Mouse (Mus musculus) thymus, adult 2 months (tissue): ENCODE data around the gene Xrcc4.

Experiments used
- CTCF ChIP-seq: fragments of 200-500 bp; IDR thresholded peaks from 2 replicates; pipeline ENCODE4 v1.5.1; 2012; ENCODE audit warnings: mild to moderate bottlenecking, control low read depth, low read length, moderate library complexity, borderline replicate concordance; ENCODE audit not compliant: control insufficient read depth, poor library complexity, insufficient read depth; ENCODE audit errors: extremely low read depth
- POLR2A ChIP-seq: fragments of 200-500 bp; IDR thresholded peaks from 2 replicates; pipeline ENCODE4 v1.6.1; 2012; ENCODE audit warnings: mild to moderate bottlenecking, low read length, control low read depth, moderate library complexity; ENCODE audit not compliant: control insufficient read depth, poor library complexity, insufficient read depth; ENCODE audit errors: extremely low read depth

DNA sequence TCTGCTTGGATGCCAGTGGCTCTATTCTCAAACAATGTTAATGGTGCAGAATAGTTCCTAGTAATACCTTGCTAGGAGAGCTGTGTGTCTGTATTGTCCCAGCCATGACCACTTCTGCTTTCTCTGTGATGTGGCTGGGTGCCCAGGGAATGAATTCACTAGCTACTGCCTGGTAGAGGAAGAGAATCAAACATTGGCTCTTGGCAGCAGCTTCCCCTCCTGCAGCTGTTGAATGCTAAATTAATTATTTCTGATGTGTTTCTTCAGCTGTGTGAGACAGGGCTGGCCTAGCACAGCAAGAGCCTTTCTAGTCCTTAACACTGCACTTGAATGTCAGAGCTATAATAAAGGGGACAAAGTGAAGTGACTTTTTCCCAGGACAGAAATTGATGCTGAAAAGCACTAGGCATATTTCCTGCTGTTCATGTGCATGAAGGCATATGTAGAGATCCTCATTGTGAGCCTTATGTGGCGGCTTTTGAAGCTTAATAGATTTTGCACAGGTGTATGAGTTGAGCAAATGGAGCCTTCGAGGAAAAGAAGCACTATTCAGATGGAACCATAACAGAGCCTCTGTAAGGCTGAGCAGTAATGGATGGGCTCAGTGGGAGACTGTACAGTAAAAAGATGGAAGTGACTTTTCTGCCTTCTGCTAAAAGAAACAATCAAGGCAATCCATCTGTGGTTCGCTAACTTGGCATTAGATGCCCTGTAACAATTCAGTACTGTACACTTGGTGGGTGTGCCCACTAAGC, 46.9 kb upstream of the Xrcc4 start:
- TF ChIP-seq CTCF (no peak), POLR2A (no peak)
